Mouse (Mus musculus): ENCODE measurements around the gene Gm11733. TPM values are rescaled to one million over a fixed set of nuclear protein-coding genes. Genes with fewer than 3 reads are reported as not detected.
"Not testable (repeated sequence)": the region's sequence is repeated elsewhere in the genome, so short reads cannot be mapped to it uniquely, and the experiment has no call there.

The Gm11733 gene
- polyA plus RNA-seq (2015; fragmentation: Nextera tagmentation; extraction: Ambion mirVana): not detected in 2 replicates

DNA sequence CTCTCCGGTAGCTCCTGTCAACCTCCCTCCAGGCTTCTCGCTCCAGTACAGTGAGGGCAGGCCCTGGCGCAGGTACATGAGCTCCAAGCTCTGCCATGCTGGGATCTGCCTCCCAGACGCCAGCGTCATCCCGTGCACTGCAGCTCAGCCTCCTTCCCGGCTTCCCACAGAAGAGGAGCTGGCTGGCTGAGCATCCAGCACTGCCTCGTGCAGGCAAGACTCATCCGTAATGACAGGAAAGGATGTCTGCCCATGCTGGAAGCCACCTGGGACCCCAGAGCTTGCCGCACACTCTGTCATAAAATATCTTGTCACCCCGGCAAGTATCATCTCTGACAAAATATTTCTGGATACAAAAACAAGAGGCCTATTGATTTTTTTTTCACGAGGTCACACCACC, at the start of gene Gm11733:
Gm11733 (plus strand) TSS at position 171 of the 400 bp plus-strand sequence.
- Histone ChIP-seq H3K27ac (peak within 1 kb of the TSS; percentile 75), H3K4me3 (replicated peaks) (peak within 1 kb of the TSS; percentile 17; the same call in 1 of the 2 replicates), H3K4me2 (replicated peaks) (peak within 1 kb of the TSS; percentile 72), H3K4me1 (replicated peaks) (peaks cover 23% of the 10 kb centered on the region), H3K27me3 (replicated peaks) (no peaks in the 10 kb centered on the region), H3K9me3 (no peaks in the 10 kb centered on the region), H3K36me3 (no peaks in the 10 kb centered on the region), H3K9ac (0 out of 2 replicates have a peak within 1 kb of the TSS, but pooled peaks have one; percentile 17)
- ATAC-seq: no peak
- 43% methylated on average over 12 of the region's 12 CpGs for WGBS

DNA sequence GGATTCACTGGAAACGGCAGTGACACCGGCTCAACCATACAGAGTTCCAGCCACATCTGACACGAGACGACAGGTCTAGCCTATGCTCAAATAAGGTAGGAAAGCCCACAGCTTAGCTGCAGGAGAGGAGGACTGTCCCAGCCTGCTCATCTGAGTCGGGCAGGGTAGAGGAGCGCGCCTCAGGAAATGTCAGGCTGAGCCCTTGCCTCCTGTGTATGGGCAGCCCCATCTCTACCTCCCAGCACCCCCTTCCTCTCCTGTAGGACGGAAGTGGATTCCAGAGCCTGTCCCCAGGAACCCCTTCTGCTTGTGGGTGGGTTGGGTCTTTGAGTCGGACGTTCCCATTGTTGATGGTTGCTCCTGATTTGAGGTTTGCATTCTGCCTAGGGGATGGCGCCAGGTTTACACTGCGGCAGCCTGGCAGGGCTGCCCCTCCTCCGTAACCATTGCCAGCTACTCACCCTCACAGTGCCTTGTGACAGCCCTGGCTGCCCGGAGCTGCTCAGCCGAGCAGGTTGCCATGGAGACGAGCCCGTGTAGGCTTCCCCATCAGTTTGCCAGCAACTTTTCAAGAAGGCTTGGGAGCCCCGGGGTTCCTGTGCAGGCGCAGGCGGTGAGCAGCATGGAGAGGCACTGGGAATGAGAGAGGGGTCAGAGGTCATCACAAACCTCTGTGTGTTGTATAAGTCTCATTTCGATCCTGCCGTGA, 47.6 kb upstream of the Gm11733 start:
- ATAC-seq: peak; percentile 13; the same call in 1 of the 2 replicates
- Histone ChIP-seq H3K4me3 (replicated peaks) (no peak overlapping the region), H3K4me1 (replicated peaks) (peaks cover 16% of the 10 kb centered on the region), H3K9me3 (no peaks in the 10 kb centered on the region), H3K9ac (no peak overlapping the region), H3K36me3 (no peaks in the 10 kb centered on the region), H3K27ac (no peak overlapping the region), H3K27me3 (replicated peaks) (no peaks in the 10 kb centered on the region), H3K4me2 (replicated peaks) (no peak overlapping the region)
- WGBS: 31% methylated on average over 22 of the region's 22 CpGs

DNA sequence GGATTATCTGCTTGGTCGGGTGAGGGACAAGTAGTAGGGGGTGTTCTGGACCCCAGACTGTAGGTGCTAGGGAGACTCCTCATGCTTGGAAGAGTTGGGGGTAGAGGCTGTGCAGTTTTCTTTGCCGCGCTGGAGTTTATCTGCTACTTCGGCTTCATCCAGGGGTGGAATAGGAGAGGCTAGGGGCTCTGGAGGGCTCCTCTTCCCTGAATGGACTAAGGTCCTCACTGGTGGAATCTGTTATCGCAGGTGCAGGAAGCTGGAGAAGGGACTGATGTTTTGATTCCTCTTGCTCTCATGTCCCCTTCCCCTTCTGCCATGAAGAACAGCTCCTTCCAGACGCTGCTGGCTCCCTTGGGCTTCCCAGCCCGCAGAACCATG, 47.1 kb upstream of the Gm11733 start:
- no peaks in the 10 kb centered on the region for H3K9me3 ChIP-seq
- no peak for ATAC-seq
- H3K27me3 ChIP-seq (replicated peaks): no peaks in the 10 kb centered on the region
- no peak overlapping the region for H3K9ac ChIP-seq
- no peak overlapping the region for H3K4me3 ChIP-seq (replicated peaks)
- WGBS: 59% methylated on average over 7 of the region's 7 CpGs
- H3K4me1 ChIP-seq (replicated peaks): peaks cover 16% of the 10 kb centered on the region
- H3K4me2 ChIP-seq (replicated peaks): no peak overlapping the region
- no peak overlapping the region for H3K27ac ChIP-seq
- H3K36me3 ChIP-seq: no peaks in the 10 kb centered on the region

DNA sequence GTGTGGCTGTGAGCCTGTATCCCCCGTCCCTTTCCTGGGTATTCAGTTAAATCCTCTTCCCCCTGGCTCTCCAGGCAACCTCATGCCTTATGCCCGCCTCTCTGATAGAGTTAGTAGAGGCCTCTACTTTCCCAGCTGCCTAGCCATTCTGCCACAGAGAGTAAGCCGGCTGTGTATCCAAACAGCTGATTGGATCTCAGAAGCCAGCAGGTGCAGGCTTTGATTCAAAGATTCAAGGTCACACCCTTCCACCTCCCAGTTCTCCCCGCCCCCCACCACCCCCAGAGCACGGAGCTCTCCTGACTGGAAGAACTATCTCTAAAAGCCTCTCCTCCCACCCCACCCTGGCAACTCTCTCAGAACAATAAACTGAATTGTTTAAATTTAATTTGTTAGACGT, 45.8 kb upstream of the Gm11733 start:
- no peaks in the 10 kb centered on the region for H3K9me3 ChIP-seq
- no peaks in the 10 kb centered on the region for H3K27me3 ChIP-seq (replicated peaks)
- peak; percentile 31; the same call in 1 of the 2 replicates for ATAC-seq
- no peak overlapping the region for H3K4me3 ChIP-seq (replicated peaks)
- H3K9ac ChIP-seq: no peak overlapping the region
- no peak overlapping the region for H3K27ac ChIP-seq
- no peaks in the 10 kb centered on the region for H3K36me3 ChIP-seq
- H3K4me2 ChIP-seq (replicated peaks): no peak overlapping the region
- peaks cover 16% of the 10 kb centered on the region for H3K4me1 ChIP-seq (replicated peaks)
- 40% methylated on average over 6 of the region's 6 CpGs for WGBS

DNA sequence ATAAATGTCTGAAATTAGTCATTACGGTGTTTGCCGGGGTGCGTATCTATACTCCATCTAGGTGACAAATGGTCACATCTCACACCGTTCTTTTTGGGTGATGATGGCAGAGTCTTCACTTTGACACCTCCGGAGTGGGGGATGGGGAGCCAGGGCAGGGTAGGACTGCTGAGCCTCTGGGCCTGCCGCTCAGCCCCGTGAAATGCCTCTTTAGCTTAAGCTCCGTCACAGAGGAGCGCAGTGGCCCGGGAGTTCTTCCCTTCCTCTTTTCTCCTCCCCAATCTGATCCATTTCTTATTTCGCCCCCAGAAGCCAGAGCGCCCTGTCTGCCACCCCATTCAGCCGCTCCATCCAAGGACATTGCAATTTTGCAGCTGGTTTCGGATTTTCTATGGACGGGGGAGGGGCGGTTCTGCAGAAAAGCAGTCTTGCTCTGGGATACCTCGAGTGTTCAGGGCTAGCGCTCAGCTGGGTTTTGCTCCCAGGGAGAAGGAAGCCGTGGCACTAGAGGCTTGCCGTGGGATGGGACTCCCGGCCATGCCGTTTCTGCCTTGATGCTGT, 43.2 kb upstream of the Gm11733 start:
- H3K4me3 ChIP-seq (replicated peaks): no peak overlapping the region
- 25% methylated on average over 22 of the region's 22 CpGs for WGBS
- peaks cover 19% of the 10 kb centered on the region for H3K4me1 ChIP-seq (replicated peaks)
- no peak for ATAC-seq
- no peaks in the 10 kb centered on the region for H3K9me3 ChIP-seq
- H3K27ac ChIP-seq: no peak overlapping the region
- peak overlapping the region; percentile 38 for H3K4me2 ChIP-seq (replicated peaks)
- H3K9ac ChIP-seq: 0 out of 2 replicates have a peak overlapping the region, but pooled peaks have one; percentile 17
- H3K27me3 ChIP-seq (replicated peaks): no peaks in the 10 kb centered on the region
- no peaks in the 10 kb centered on the region for H3K36me3 ChIP-seq

DNA sequence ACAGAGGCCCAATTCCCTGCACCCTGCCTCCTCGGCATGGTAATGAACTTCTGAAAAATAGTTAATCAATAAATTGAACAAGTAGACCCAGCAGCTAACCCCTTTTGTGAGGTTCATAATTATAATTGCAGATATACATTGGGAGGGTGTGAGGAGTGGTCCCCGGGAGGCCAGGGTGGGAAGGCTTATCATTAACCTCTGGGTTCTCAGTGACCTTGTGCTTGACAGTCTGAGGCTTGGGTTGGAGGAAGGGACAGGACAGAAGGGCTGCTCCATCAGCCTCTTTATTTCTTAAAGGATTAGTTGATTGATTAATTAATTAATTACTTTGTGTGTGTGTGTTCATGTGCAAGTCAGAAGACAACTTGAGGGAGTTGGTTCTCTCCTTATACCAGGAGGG, 40.1 kb upstream of the Gm11733 start:
- ATAC-seq: no peak
- Histone ChIP-seq H3K4me3 (replicated peaks) (no peak overlapping the region), H3K36me3 (no peaks in the 10 kb centered on the region), H3K27ac (no peak overlapping the region), H3K4me1 (replicated peaks) (peaks cover 11% of the 10 kb centered on the region; the same call in 1 of the 2 replicates), H3K9me3 (no peaks in the 10 kb centered on the region), H3K4me2 (replicated peaks) (no peak overlapping the region), H3K27me3 (replicated peaks) (no peaks in the 10 kb centered on the region), H3K9ac (no peak overlapping the region)
- WGBS: 58% methylated on average over 2 of the region's 2 CpGs

DNA sequence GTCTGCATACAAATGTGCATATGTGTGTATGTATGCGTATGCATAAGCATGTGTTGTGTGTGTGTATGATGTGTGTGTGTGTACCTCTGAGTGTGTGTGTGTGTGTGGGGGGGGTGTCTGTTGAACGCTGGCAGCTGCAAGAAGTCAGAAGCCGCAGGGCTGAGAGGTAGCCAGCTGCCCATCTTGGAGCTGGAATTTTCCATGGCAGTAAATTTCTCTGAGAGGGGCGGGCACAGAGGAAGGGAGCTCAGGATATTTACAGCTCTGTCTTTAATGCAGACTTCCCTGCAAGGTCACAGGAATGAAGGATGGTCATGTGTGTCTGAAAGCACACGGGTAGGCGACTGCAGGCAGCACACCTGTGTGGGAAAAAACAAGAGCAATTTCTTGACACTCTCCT, 38.5 kb upstream of the Gm11733 start:
- Histone ChIP-seq H3K9ac (no peak overlapping the region), H3K9me3 (no peaks in the 10 kb centered on the region), H3K4me2 (replicated peaks) (no peak overlapping the region), H3K36me3 (no peaks in the 10 kb centered on the region), H3K4me1 (replicated peaks) (peaks cover 11% of the 10 kb centered on the region; the same call in 1 of the 2 replicates), H3K4me3 (replicated peaks) (no peak overlapping the region), H3K27me3 (replicated peaks) (no peaks in the 10 kb centered on the region), H3K27ac (no peak overlapping the region)
- 29% methylated on average over 6 of the region's 6 CpGs for WGBS
- ATAC-seq: no peak

DNA sequence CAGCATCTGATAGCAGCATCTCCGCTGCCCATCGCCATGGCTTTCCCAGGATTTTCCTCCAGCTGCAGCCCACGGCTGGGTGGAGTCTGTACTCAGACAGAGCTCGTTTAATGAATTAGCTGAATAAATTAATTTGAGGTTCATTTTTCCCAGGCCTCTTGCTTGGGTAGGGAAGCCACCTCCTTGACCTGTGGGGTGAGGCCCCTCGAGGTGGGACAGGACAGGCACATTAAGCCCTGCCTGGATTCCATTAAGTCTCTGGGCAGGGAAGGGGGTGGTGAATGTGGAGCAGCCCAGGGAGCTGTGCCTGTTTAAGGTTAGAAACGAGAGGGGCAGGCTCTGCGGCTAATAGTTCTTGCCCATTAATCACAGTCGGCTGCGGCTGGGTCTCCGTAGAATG, 30.1 kb upstream of the Gm11733 start:
- 30% methylated on average over 10 of the region's 10 CpGs for WGBS
- H3K4me2 ChIP-seq (replicated peaks): no peak overlapping the region
- peaks cover under 1% of the 10 kb centered on the region; the same call in 1 of the 2 replicates for H3K4me1 ChIP-seq (replicated peaks)
- no peak overlapping the region for H3K4me3 ChIP-seq (replicated peaks)
- no peak overlapping the region for H3K9ac ChIP-seq
- no peaks in the 10 kb centered on the region for H3K9me3 ChIP-seq
- no peaks in the 10 kb centered on the region for H3K36me3 ChIP-seq
- no peak for ATAC-seq
- peaks cover 5% of the 10 kb centered on the region; the same call in 1 of the 2 replicates for H3K27me3 ChIP-seq (replicated peaks)
- no peak overlapping the region for H3K27ac ChIP-seq

DNA sequence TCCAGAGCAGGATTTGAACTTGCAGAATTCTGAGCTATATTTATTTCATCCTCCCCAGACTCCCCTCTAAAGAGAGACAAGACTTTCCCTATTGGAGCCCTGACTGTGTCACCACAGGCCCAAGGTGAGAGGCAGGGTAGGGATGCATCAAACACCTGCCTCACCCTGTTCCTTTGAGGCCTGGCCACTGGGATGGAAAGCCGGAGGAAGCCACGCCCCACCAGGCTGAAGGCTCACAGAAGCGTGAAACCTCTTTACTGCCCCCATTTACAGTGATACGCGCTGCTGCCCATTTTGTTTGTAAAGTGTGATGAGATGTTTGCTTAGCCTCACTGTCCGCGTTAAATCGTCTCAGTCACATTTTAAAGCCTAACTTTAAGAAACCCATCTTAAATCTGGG, 25.0 kb upstream of the Gm11733 start:
- WGBS: 7% methylated on average over 8 of the region's 8 CpGs
- Histone ChIP-seq H3K4me3 (replicated peaks) (no peak overlapping the region), H3K4me2 (replicated peaks) (no peak overlapping the region), H3K27me3 (replicated peaks) (peaks cover 23% of the 10 kb centered on the region), H3K9me3 (no peaks in the 10 kb centered on the region), H3K36me3 (no peaks in the 10 kb centered on the region), H3K27ac (no peak overlapping the region), H3K9ac (no peak overlapping the region), H3K4me1 (replicated peaks) (peaks cover 12% of the 10 kb centered on the region)
- ATAC-seq: no peak

DNA sequence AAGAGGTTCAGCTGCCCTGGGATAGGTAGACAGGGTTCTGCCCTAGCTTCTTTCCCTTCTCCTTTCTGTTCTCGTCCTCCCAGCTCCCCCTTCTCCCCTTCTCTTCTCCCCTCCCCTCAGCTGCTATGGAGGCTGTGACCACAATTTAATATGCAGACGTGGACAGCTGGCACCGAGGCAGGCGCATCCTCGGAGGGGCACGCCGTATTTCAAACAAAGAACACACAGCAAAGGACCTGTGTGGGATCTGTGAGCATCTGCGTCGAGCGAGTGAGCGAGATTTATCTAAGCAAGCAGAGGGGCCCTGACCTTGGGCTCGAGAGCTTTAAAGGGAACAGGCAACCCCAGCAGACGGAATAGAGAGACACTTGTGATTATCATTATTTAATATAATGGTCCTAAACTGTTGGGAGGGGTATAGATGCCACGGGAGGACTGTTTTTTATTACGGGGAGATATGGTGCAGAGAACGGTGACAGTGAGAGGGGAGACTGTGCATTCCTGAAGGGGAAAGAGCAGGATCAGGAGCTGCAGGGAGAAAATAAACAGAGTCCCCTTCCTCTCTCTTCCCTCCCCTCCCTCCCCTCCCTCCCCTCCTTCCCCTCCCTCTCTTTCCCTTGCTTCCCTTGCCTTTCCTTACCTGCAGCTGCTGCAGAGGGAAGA, 21.8 kb upstream of the Gm11733 start:
- no peak overlapping the region for H3K9ac ChIP-seq
- H3K4me2 ChIP-seq (replicated peaks): peak overlapping the region; percentile 27
- H3K4me1 ChIP-seq (replicated peaks): peaks cover 12% of the 10 kb centered on the region
- H3K27me3 ChIP-seq (replicated peaks): peaks cover 23% of the 10 kb centered on the region
- H3K27ac ChIP-seq: no peak overlapping the region
- no peak for ATAC-seq
- H3K4me3 ChIP-seq (replicated peaks): no peak overlapping the region
- 5% methylated on average over 16 of the region's 16 CpGs for WGBS
- no peaks in the 10 kb centered on the region for H3K36me3 ChIP-seq
- H3K9me3 ChIP-seq: no peaks in the 10 kb centered on the region

DNA sequence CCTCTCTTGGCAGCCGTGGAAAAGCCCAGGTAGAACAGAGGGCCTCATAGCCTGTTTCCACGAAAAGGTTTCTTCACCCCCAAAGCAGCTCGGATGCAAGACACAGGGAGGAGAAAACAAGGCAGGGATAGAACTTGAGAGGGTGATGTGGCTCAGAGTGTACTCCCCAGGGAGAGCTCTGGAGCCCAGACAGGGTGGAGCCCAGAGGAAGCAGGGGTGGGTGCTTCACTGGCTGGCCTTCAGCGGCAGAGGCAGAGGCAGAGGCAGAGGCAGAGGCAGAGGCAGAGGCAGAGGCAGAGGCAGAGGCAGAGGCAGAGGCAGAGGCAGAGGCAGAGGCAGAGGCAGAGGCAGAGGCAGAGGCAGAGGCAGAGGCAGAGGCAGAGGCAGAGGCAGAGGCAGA, 20.8 kb upstream of the Gm11733 start:
- H3K4me1 ChIP-seq (replicated peaks): peaks cover 15% of the 10 kb centered on the region
- not testable (repeated sequence) for H3K9ac ChIP-seq; ATAC-seq; H3K4me3 ChIP-seq (replicated peaks); H3K9me3 ChIP-seq; H3K4me2 ChIP-seq (replicated peaks); H3K27ac ChIP-seq; H3K36me3 ChIP-seq
- WGBS: 72% methylated on average over 4 of the region's 4 CpGs
- peaks cover 23% of the 10 kb centered on the region for H3K27me3 ChIP-seq (replicated peaks)

DNA sequence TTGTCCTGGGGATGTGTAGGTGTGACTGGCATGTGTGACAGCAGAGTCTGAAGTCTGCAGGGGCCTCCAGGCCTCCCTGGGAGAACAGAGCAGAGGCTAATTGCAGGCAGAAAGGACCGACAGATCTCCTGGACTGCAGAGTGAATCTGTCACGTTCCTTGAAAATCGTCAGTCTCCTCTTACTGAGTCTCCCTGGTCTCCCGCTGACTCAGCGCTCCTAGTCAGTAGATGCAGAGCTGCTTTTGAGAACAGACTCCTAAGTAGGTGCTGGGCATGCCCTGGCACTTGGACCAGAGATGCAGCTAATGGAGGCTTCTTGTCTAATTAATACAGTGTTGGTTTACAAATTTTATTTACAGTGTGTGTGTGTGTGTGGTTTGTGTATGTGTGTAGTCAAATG, 17.9 kb upstream of the Gm11733 start:
- WGBS: 38% methylated on average over 5 of the region's 5 CpGs
- no peaks in the 10 kb centered on the region for H3K9me3 ChIP-seq
- no peak for ATAC-seq
- no peak overlapping the region for H3K4me3 ChIP-seq (replicated peaks)
- no peak overlapping the region for H3K27ac ChIP-seq
- peaks cover 15% of the 10 kb centered on the region for H3K4me1 ChIP-seq (replicated peaks)
- no peak overlapping the region for H3K4me2 ChIP-seq (replicated peaks)
- 0 out of 2 replicates have a peak, but pooled peaks cover 3% of the 10 kb centered on the region for H3K27me3 ChIP-seq (replicated peaks)
- H3K36me3 ChIP-seq: no peaks in the 10 kb centered on the region
- no peak overlapping the region for H3K9ac ChIP-seq
